Mouse (Mus musculus): ENCODE data around the gene Anapc15. TPM values are rescaled to one million over a fixed set of nuclear protein-coding genes. Genes with fewer than 3 reads are reported as not detected.
A peak's percentile ranks its signal among the peaks of the same experiment; 100 is the strongest.

The Anapc15 gene
- total RNA-seq, 4 experiments from 2014 or later, result 29.6 to 34.8 (median 30.7) TPM

- DNase-seq, result no peak
Measured at GRCm38 (mm10) chr7:101847934-101848333, 15.6 kb upstream of the Anapc15 start.

GRCm38 (mm10) chr7:101851689-101852088, 11.8 kb upstream of the Anapc15 start:
- DNase-seq, result no peak

GRCm38 (mm10) chr7:101852846-101853245, 10.7 kb upstream of the Anapc15 start:
- DNase-seq, result no peak

- DNase-seq, result no peak
Measured at GRCm38 (mm10) chr7:101853816-101854215, 9.7 kb upstream of the Anapc15 start.

DNA sequence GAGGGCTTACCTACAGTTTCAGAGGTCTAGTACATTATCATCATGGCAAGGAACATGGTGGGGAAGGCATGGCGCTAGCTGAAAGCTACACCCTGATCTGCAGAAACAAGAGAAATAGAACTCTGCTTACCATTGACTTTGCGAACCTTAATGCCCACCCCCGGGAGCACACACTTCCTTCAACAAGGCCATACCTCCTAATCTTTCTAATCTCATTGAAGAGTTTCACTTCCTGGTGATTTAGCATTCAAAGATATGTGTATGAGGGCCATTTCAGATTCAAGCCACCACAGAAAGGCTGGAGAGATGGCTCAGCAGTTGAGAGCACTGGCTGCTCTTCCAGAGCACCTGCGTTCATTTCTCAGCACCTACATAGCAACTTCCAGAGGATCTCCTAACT, 6.4 kb upstream of the Anapc15 start, which contains the start of gene Folr2:
TSS of gene Folr2 (minus strand) at position 101 of the 400 bp plus-strand sequence.
- DNase-seq, result no peak

- DNase-seq, result no peak
Measured at GRCm38 (mm10) chr7:101858362-101858761, 5.2 kb upstream of the Anapc15 start.

GRCm38 (mm10) chr7:101860978-101861377, 2.5 kb upstream of the Anapc15 start:
- DNase-seq, result no peak

DNA sequence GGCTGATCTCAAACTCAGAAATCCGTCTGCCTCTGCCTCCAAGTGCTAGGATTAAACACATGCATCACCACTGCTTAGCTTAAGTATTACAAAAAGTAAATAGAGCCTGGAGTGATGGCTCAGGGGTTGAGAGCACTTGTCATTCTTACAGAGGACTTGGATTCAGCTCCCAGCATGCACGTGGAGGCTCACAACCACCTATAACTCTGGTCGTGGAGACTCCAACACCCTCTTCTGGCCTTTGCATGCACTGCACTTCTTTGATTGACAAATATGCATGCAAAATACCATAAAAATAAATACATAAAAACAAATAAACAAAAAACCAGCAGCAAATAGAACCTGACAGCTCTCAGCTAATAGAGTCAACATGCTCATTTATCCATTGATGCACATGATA, 1.2 kb upstream of the Anapc15 start:
- DNase-seq, result no peak

DNA sequence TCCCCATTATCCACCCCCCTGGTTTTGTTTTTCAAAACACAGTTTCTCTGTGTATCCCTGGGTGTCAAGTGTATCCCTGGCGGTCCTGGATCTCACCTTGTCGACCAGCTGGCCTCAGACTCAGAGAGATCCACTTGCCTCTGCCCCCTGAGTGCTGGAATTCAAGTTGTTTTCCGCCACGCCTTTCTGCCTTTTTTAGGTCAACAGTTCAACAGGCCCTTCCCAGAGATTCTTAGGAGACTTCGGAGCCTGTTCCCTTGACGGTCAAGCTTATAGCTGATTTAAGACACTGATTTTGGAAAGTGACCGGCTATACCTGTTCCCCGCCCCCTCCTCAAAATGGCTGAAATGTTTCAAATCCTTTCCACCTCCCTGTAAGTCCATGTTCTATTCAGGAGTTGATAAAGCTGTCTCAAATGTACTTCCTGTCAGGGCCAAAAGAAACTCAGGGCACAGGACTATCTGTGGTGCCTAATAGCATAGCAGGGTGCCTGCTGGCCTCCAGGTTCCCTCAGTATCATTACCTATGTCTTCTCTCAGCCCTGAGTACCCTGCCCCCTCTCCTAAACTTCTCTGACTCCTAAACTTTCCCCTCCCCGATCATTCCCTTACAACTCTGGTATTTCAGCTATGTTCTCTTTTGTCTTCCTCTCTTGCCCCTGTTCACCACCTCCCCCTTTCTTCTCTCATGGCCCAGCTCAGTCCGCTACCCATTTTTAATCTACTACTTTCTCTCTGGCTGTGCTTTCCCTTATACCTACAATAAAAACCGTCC, 3.2 kb downstream of the Anapc15 start:
- no peak for DNase-seq

GRCm38 (mm10) chr7:101867482-101867881, 4.0 kb downstream of the Anapc15 start:
- DNase-seq, result no peak

DNA sequence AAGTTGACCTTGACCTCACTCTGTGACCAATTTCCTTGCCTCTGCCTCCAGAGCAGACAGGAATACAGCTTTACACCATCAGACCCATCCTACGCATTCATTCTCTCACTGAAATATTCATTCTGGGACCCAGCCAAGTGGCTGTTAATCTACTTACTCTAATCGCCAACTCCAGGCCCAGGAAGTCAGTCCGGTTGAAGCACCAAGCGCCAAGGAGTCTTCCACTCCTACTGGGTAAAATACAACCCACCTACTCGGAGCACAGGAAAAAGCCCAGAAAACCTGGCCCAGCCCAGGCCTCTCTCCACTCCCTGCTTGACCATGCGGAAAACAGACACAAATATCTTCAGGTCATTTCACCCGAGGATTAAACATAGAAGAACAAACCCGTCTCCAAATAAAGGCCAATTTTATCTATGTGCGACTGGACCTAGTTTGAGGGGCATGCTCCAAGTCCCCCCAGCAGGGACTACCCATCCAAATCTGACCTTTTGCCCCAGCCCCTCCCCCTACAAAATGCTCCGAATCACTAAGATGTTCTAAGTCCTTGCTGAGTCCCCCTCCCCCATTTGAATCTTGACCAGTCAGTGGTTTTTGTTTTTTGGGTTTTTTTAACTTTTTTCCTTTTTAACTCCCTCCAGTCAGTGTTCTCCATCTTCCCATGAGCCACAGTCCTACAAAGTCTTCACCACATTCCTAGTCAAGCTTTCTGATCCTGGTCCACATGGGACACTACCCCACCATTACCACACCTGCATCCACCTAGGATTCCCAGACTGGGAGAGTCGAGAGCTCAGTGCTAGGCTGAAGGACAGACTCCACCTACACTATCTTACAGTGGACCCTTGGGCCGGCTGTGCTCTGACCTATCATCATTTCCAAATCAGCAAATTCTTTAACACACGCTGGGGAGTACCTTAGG, 5.0 kb downstream of the Anapc15 start:
- no peak for DNase-seq

DNA sequence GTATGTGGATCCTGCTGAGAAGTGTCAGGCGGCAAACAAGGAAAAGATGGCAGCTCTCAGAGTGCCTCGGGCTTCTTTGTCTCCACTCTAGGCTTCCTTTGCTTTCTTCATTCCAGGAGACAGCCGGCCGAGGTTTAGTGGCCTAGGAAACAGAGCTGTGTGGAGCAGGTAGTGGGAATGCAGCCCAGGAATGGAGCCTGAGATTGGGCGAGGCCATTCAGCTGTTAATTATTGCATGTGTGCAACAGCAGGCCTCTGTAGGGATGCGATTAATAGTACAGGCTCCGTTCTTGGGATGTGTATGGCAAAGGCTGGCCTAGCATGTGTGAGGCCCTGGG, 5.6 kb downstream of the Anapc15 start:
- no peak for DNase-seq

GRCm38 (mm10) chr7:101870629-101871028, 7.1 kb downstream of the Anapc15 start, which contains the start of gene Folr1:
TSS of gene Folr1 (minus strand) at chr7:101870788.
- DNase-seq, result no peak

- DNase-seq, result no peak
Measured at GRCm38 (mm10) chr7:101871296-101871695, 7.8 kb downstream of the Anapc15 start.

- DNase-seq, result peak; percentile 28
Measured at GRCm38 (mm10) chr7:101875978-101876377, 12.5 kb downstream of the Anapc15 start.

DNA sequence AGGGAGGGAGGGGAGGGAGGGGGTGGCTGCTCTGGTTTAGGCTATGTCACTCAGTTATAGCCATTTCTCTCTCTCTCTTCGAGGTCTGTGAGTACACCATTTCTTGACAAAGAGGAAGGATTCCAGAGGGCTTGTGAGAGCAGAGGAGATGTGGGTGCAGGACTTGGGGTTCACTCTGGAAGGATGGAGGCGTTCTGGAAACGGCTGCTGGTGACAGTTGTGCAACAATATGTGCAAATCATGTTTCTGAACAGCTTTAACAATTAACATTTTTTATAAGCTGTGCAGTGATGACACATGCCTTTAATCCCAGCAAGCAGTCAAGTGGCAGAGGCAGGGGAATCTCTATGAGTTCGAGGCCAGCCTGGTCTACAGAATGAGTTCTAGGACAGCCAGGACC, 17.3 kb downstream of the Anapc15 start:
- no peak for DNase-seq

DNA sequence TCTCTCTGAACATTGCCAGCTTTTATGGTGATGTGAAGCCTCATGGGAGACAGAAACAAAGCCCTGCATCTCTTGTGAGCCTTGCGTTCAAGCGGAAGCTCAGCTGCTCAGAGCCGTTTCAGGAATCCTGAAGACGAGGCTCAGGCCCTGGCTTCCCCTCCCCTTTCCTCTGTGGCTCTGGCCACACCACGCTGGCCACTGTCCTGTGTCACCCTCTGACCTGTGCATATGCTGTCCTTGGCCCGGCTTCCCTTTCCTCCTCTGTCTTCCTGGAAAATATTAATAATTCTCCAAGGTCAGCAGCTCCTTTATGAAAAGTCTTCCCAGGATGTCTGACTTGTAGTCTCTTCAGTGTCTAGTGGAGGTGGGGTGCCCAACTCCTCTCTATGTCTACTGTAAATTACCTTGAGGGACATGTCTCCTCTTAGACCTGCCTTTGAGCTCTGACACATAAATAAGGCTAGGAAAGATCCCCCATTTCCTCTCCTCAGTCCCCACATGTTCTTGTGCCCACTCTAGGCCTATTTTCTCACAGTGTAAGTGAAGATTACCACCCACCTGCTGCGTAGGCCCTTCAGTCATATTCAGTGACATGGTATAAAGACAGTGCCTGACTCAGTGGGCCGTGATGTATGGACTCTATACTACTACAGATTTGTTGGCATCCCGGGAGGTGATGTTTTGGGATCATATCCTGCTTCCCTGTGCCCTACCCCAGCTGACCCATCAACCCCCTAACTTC, 19.1 kb downstream of the Anapc15 start:
- no peak for DNase-seq

DNA sequence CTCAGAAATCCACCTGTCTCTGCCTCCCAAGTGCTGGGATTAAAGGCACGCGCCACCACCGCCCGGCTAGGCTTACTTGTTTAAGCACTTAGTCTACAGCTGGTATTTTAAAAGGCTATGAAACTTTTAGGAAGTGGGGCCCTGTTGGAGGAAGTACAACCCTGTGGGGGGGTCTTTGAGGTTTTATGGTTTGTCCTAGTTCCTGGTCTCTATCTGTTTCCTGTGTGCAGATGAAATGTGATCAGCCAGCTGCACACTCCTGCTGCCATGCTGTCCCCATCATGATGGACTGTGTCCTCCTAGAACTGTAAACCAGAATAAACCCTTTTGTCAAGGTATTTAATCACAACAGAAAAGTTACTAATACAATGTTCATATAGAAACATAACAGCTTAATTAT, 20.6 kb downstream of the Anapc15 start:
- no peak for DNase-seq

- no peak for DNase-seq
Measured at GRCm38 (mm10) chr7:101886274-101886673, 22.8 kb downstream of the Anapc15 start.

DNA sequence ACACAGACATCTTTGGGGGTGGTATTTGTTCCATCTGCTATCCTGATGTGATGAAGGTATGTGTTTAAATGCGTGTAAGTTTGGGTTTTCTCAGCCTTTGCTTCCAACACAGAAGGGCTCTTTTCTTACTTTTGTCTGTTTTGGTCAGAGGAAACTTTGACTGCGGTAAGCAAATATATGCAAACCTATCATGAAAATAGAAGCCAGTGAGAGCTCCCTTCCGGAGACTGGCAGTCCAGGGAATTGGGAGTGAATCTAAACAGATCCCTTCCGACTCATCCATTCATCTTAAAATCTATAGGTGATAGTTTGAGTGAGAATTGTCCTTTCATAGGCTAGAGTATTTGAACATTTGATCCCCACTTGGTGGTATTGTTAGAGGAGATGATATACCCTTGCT, 24.9 kb downstream of the Anapc15 start:
- DNase-seq, result no peak

- no peak for DNase-seq
Measured at GRCm38 (mm10) chr7:101895695-101896094, 32.2 kb downstream of the Anapc15 start.

All from adrenal gland, adult 8-10 months (tissue).